Mouse (Mus musculus): ENCODE results near the gene Hcfc2.

Gene Hcfc2

DNA sequence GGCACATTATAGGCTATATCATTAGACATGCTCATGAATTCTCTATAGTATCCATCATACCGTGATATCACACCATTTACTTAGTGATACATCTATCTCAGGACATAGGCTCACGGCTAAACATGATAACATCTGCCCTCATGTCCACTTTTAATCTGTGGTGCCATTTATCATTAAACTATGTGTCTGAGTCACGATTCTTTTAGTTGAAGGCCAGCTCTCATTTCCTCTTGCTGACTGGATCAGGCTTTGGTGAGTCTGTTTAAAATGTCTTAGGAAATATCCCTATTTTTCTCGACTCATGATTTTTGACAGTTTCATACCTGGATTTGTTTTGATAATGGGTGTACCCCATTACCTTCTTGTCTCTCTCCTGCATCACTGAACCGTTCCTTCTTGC lies at the start of gene Hcfc2:
TSS of gene Hcfc2 (plus strand) at position 205 of the 400 bp plus-strand sequence.
- no peak for DNase-seq (ENCODE audit: low read depth, low spot score)

DNA sequence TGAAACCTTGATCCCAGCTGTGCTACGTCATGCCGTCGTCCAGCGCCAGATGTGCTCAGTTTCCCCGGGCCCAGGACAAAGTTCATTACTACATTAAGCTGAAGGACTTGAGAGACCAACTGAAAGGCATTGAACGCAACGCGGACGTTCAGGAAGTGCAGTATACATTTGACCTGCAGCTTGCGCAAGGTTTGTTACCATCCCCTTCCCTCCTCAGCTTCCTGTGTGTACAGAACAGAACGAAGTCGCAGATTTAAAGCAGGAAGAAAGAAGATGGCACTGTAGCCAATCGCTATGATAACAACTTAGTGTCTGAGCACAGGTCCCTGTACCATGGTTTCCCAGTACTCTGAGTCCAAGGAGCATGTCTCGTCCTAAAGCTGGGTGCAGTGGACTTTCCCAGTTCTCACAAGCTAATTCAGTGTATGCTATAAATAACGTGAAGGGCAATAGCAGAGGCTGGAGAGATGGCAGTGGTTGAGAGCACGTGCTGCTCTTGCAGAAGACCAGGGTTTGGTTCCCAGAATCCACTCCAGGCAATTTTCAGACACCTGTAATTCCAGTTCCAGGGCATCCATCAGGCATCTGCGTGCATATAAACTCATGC lies 48.7 kb upstream of the Hcfc2 start:
- DNase-seq (ENCODE audit: low read depth, low spot score): no peak

DNA sequence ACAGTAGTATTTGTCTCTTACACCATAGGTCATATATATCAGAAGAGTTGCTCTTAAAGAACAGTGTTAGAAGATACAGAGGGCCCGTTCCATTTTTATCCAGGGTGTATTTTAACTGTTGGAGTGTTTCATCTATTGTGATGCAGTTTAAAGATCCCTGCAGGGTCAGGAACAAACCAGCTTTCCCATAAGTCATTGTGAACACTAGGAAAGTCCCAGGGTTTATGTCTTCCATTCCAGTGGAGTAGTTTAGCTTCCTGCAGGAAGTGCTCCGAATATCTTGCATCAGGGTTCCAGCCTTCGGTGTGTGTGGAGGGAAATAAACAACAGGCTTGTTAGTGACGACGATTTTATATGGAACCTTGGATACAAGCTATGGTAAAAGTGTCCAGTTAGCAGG lies 44.7 kb upstream of the Hcfc2 start:
- no peak for DNase-seq (ENCODE audit: low read depth, low spot score)

DNA sequence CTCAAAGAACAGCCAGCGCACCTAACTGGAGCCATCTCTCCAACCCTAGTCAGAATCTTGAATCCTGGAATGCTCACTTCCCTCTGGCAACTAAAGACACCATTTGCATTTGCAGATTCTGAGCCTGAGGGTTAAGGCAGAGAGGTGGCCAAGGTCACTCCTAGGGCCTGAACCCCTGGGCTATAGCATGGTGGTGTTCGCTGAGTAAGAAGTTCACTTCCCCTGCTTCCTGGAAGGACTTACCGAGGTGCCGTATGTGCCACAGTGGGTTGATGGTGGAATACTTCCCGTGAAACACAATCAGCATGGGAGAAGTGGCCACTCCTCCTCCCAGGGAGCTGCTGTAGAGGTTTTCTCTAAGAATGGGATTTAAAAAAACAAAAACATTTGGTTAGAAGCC lies 43.3 kb upstream of the Hcfc2 start:
- DNase-seq (ENCODE audit: low read depth, low spot score): no peak

DNA sequence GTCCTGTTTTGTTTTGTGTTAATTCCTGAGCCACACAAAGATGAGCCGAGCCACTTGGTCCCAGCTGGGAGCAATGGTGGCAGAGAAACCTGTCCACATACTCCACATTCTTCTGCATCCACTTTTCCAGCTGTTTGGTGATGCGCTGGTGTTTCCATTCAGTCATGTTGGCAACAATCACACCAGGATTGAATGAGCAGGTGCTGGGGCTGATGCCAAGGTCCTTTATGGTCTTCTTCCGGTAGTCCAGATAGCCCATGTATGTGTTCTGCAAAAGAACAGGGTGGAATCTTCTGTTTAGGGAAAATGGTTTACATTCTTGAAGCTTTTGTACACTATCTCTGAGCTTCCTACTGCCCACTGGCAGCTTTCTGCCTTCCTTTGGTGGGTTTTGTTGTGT lies 41.4 kb upstream of the Hcfc2 start:
- no peak for DNase-seq (ENCODE audit: low read depth, low spot score)

DNA sequence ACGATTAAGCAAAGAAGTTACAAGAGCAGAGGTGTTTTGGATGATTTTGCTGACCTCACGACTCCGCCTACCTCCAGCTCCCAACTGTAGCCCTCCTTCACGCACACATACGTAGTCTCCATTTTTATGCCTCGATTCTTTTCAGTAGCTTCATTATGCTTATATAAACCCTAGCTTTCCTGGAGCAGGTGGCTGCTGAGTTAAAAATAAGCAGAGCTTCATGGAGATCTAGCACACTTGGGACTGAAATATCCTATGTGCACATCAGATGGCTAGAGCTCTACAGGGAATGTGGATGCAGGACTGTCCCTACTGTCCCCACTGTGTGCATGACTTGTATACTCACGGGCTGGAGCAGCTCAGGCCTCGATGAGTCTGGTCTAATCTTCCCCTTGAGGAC lies 34.1 kb upstream of the Hcfc2 start:
- no peak for DNase-seq (ENCODE audit: low read depth, low spot score)

DNA sequence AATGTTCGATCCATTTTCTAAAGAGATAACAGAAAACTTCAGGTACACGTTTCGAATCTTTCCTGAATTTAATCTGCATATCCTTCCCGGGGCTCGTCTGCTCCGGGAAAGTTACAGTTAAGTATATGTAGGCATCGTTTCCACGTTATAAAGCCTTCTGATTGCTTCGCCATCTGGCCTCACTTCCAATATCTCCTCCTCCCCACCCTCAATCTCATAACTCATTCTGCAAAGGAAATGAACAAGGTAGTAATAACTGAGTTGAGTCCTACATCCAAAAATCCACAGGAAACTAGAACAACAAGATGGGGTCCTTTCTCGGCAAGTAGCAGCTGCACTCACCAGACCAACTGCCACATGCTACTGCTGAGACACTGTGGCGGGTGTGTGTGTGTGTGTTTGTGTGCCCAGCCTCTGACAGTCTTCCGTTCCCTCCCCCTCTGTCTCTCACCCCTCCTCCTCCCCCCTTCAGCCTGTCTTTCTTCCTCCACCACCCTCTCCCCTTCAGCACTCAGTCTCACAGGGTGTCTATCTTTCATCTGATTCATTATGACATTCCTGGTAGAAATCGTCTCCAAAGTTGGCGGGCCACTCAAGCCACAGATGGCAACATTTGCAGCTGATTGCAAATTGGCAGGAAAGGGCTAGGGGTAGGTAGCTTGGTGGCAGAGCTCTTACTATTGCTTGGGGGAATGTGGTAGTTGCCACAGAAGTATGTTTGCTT lies 33.5 kb upstream of the Hcfc2 start:
- no peak for DNase-seq (ENCODE audit: low read depth, low spot score)

DNA sequence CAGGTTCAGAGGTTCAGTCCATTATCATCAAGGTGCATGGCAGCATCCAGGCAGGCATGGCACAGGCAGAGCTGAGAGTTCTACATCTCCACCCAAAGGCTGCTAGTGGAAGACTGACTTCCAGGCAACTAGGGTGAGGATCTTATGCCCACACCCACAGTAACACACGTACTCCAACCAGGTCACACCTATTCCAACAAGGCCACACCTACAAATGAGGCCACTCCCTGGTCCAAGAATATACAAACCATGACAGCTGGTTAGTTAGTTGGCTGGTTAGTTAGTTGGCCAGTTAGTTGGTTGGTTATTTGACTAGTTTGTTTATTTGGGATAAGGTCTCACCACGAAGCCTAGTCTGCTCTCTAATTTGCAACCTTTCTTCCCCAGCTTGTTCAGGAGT lies 32.7 kb upstream of the Hcfc2 start:
- DNase-seq (ENCODE audit: low read depth, low spot score): no peak

DNA sequence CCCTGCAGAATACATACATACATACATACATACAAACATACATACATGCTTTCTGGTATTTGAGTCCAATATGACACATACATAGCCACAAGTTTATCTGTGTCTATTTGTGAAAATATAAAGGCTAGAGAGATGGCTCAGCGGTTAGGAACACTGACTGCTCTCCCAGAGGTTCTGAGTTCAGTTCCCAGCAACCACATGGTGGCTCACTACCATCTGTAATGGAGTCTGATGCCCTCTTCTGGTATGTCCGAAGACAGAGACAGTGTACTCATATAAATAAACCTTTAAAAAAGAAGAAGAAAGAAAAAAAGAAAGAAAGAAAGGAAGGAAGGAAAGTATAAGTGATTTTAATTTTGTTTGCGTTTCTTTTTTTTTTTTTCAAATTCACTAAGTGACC lies 30.0 kb upstream of the Hcfc2 start:
- no peak for DNase-seq (ENCODE audit: low read depth, low spot score)

DNA sequence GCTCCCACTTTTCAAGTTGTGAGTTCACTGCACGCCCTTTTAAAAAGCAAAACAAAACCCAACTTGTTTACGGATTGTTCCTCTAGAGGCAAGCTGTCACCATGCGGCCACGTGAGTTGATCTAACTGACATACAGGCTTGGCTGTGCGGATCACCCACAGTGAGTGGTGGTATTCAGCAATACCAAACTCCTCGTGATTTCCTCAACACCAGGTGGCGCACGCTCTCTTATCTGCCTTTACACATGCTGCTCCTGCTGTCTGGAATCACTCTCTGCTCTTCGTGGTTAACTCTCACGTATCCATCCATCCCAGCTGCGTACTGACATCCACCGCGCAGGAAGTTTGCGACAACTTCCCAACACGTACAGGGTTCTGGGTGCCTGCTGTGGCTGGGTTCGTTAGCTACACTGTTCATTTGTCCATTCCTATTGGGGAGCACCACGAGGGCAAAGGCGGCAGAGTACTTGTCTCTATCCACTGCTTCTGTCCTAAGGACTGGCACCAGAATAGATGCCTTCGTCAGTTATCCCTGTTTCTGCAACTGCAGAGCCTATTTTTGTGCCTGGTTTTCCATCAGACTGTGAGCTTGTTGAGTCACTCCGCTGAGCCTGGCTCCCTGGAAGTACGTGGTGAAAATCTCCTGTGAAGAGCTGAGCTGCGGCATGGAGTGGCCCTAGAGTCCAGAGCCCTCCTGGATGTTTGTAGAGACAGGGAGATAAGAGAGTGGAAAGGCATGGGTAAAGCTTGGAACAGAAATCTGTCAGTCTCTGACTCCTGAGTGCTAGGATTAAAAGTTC lies 29.3 kb upstream of the Hcfc2 start:
- DNase-seq (ENCODE audit: low read depth, low spot score): peak; percentile 78

DNA sequence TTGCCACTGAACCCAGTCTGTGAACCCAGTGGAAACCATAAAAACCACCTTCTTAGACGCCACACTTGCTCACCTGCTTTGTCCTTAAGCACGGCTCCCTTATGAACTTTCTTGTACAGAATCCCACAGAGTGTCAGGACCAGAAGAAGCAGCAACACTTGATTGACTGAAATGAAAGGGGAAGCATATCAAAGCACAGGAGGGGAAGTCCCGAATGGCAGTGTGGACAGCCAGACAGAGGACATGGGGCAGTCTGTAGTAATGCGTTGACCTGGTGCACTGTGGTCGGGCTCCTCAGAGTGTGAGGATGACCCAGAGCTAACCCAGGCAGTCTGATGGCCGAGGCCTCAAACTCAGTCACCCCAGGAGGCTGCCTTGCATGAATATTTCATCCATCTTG lies 25.8 kb upstream of the Hcfc2 start:
- DNase-seq (ENCODE audit: low read depth, low spot score): no peak

DNA sequence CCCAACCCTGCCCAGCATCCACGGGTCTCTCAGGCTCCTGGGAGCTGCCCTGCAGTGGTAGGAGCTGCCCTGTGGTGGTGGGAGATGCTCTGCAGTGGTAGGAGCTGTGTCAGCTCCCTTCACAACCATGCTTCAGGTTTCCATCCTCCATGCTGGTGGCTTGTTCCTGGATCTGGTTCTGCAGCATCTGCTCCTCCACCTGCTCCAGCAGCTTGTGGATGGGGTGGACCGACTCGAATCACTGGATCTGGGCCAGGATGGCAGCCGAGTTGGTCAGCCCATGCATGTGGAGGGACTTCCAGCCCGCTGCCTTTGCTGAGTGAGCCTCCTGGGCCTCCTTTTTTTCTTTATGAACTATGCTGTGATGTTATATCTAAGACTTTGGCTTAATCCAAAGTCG lies 19.0 kb upstream of the Hcfc2 start:
- no peak for DNase-seq (ENCODE audit: low read depth, low spot score)

DNA sequence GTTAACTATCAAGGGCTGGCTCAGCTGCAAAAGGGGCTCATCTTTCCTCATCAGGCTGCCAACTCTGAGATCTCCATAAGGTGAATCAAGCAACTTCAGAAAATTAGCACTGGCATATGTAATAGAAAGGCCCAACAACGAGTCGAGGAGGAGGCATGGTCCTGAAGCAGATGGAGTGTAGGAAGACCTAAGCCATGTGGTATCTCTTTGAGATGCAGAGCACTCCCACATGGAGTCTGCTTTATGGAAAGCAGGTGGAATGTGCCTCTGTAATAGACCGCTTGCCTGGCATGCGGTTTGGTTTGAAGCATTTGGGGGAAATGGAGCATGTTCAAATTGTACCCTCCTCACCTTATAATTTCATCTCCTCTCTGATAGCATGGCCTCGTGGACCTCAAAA lies 15.2 kb upstream of the Hcfc2 start:
- DNase-seq (ENCODE audit: low read depth, low spot score): no peak

DNA sequence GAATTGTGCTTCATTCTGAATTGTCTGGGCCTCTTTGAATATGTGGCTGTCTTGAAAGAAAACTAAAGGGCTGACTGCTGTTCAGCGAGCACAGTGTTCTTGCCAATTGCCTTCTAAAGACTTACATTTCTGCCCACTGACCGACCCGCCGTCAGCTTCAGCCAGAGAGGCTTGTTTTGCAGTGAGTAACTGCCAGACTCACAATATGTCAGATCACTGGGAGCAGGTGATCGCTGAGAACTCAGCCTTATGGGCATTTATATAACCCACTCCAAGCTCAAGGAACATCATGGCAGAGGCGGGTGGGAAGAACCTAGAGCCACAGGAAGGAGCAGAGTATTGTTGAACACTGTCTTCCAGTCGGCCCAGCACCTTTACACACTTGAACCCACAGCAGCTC lies 14.3 kb upstream of the Hcfc2 start:
- DNase-seq (ENCODE audit: low read depth, low spot score): no peak

DNA sequence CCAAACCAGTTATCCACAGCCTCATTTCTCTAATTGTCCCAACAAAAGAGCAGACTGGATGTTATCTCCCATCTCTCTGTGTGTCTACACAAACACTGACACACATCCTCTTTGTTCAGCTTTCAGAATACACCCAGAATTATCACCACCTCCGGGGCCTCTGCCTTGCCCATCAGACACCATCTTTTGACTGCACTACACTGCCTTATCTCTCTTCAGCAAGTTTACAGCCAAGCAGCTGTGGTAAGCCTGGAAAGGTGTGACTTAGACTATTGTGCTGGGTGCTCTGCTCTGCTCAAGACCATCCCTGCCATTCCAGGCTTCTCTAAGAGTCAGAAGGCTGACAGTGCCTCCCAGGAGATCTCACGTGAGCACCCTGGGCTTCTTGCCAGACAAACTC lies 10.5 kb upstream of the Hcfc2 start:
- no peak for DNase-seq (ENCODE audit: low read depth, low spot score)

DNA sequence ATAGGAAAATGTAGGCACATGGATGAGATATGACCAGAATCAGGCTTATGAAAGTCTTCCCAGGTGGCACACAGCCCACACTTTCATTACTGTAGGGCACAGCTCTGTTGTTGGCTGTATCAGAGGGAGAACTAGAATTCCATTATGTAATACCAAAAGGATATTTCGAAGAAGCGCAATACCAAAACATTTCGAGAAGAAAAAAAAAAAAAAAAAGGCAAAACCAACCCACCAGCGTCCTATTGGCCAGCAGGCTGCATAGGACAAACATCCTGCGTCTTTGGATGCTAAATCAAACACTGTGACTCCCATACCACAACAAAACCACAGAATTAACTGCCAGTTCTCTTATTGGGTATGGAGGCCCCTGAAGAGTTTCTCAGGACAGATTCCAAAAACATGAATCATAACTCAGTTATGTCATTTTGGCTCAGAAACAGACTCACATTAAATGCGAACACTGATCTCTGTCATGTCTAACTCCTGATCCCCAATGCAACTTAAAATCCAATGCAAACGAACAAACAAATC lies 6.2 kb upstream of the Hcfc2 start:
- DNase-seq (ENCODE audit: low read depth, low spot score): no peak

DNA sequence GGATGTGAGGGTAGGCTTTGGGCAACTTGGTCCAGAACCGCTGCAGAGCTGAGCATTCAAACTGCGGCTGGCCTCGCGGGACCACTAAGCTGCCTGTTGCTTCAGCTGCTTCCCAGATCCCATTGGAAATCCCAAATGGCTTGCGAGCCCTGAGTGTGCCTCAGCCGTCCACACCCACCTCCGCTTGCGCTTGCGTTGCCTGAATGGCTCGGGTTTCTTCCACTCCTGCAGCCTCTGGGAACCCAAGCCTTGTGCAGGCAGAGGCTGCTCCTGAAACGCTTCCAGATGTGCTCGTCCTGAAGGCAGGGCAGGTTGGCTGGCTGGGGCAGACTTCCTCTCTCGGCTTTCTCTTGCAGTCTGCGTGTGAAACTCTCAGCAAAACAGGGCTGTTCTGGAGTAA lies 5.5 kb upstream of the Hcfc2 start, which contains the start of gene Glt8d2:
TSS of gene Glt8d2 (minus strand) at position 157 of the 400 bp plus-strand sequence.
- DNase-seq (ENCODE audit: low read depth, low spot score): no peak

DNA sequence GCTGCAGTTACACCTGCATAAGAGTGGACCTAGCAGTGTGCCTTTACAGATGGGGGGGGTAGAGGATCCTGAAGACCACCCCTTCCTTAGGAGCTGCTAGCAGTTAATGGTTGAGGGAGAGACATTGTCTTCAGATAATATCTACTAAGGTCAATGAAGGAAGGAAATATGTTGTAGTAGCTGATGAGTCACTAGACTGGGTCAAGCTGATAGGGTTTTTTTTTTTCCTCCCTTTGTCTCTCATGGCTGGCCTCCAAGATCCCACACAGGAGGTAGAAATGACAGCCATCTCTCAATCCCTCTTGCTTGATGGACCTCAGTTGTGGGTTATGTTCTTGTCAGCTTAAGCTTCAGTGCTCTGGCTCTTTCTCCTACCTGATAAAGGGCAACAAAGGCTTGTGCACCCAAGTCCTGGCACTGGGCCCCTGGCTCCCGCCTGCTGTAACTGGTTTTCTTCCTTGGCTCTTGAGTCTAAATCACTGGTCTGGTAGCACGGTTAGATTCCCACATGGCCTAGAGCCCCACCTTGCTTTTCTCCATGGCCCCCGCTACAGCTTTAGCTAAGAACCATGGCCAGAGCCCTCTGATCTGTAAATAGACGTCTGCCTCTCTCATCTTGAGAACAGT lies 606 bp downstream of the Hcfc2 start:
- DNase-seq (ENCODE audit: low read depth, low spot score): no peak

DNA sequence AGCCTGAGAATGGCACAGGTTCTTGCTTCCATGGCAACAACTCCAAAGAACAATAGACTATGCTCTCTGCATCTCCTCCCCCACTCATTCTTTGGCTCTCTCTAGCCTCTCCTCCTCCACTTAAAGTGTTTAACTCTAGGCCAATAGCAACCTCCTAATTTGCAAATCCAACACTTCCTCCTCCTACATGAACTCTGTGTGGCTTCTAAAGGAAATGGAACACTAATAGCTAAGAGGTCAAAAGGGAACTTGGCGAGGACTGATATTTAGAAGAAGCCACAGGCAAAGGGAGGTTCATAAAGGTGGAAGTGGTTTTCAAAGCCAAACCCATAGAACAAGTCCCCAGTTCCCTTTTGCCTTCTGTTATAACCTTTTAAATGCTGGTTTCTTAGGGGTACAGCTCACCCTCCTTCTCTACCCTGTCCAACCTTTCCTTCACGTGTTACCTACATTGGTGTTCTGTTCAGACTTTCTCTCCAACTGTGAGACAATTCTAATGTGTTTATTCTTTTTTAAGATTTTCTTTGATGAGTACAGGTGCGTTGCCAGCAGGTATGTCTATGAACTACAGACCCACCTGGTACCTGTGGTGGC lies 1.4 kb downstream of the Hcfc2 start:
- DNase-seq (ENCODE audit: low read depth, low spot score): no peak

DNA sequence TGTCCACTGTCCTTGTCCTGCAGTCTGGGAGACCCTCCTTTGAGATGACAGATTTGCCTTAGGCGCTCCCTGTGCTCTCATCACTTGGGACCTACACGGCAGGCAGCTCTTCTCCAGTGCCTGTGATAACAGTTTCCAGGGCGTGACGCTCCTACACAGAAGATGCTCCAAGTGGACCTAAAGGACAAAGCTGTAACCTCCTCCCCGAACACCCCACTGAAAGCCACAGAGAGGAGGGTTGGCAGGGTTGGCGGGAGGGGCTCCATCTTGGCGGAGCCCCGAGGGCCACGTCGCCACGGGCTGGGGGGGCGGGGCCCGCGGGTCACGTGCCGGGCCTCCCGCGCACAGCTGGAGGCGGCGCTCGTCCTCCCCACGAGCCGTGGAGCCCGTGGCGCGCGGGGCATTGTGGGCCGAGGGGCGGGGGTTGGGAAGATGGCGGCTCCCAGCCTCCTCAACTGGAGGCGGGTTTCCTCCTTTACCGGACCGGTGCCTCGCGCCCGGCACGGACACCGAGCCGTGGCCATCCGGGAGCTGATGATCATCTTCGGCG lies 2.8 kb downstream of the Hcfc2 start:
- peak; percentile 43 for DNase-seq (ENCODE audit: low read depth, low spot score)

DNA sequence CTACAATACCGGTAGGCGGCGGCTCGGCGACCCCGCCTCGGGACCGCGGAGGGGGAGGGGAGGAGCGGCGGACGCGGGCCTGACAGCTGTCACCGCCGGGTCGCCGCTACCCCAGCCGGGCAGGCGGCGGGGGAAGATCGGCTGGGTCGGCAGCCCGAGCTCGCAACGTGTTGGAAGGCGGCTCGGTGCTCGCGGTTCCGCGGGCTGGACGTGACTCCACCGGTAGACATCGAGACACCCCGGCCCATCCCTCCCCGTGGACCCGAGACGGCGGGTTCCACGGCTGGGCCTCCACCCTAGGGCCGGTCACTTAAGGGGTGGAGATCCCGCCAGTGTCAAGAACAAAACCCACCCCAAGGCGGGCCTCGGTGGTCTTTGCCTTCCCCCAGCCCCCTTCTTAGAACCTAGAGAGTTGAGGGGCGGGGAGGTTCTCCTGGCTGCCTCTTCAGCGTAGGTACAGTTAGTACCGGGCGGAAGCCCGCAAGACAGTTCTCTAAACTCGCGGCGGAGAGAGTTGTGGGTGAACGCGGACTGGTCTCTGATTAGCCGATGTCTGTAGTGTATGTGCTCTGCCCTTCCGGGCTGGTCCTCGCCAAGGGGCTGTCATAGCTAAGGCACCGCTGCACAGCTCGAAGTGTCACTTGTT lies 3.5 kb downstream of the Hcfc2 start:
- no peak for DNase-seq (ENCODE audit: low read depth, low spot score)
